In genomic region chr8:93012226-93012625, GRCm38 (mm10) we compare ENCODE assay signal across 13 mouse cellular contexts. TPM values are rescaled to one million over a fixed set of nuclear protein-coding genes. Genes with fewer than 3 reads are reported as not detected.
DNase-seq lines count a peak whose midpoint lies in the region; ATAC-seq and TF ChIP-seq lines count a peak whose summit lies in the region.
"Had no signal": no experiment of that assay in that cellular context is flagged by ENCODE, and none has a peak within 500 bp of the region (broad histone marks: within the 10 kb centered on the region; RNA-seq: fewer than 3 reads in every experiment).

No protein-coding gene starts in this region.

- TF ChIP-seq CTCF in kidney, adult 2 months (conservative IDR thresholded peaks at IDR 0.05; ENCODE audit: insufficient read depth, insufficient read length, low read depth, low read length), result peak; percentile 26; the same call in 1 of the 2 replicates
- peak; percentile 35; the same call in 1 of the 2 replicates for TF ChIP-seq CTCF in small intestine, adult 2 months (IDR thresholded peaks at IDR 0.05; ENCODE audit: extremely low read depth, insufficient read length, insufficient replicate concordance, low read depth, low read length)

- no peak for TF ChIP-seq POLR2A in kidney, adult 2 months (IDR thresholded peaks at IDR 0.05; ENCODE audit: low read depth, low read length)
- no peak for TF ChIP-seq POLR2A in small intestine, adult 2 months (IDR thresholded peaks at IDR 0.05; ENCODE audit: low read depth, low read length)

- no peaks in the 10 kb centered on the region for H3K4me1 ChIP-seq in kidney, adult 2 months (ENCODE audit: control insufficient read depth, insufficient read depth, low read length)
- no peaks in the 10 kb centered on the region for H3K4me1 ChIP-seq in kidney, embryonic 15.5 days
- H3K4me1 ChIP-seq in midbrain, embryonic 11.5 days (ENCODE audit: control insufficient read depth, insufficient read depth, low read length), result no peaks in the 10 kb centered on the region
- no peaks in the 10 kb centered on the region for H3K4me1 ChIP-seq in midbrain, embryonic 13.5 days (replicated peaks)
- no peaks in the 10 kb centered on the region; the same call in 1 of the 2 replicates for H3K4me1 ChIP-seq in small intestine, adult 2 months (ENCODE audit: control insufficient read depth, insufficient read depth, insufficient read length, low read length)
- H3K4me1 ChIP-seq: forebrain, embryonic 12.5 days; heart, embryonic 15.5 days; liver, embryonic 15.5 days had no signal

- H3K4me3 ChIP-seq in kidney, adult 2 months (ENCODE audit: insufficient read depth, low read depth, low read length), result no peak overlapping the region
- H3K4me3 ChIP-seq in kidney, embryonic 15.5 days (replicated peaks), result no peak overlapping the region
- H3K4me3 ChIP-seq in midbrain, embryonic 11.5 days (ENCODE audit: low read depth, low read length), result no peak overlapping the region
- H3K4me3 ChIP-seq in midbrain, embryonic 13.5 days (replicated peaks), result no peak overlapping the region
- H3K4me3 ChIP-seq in small intestine, adult 2 months (ENCODE audit: low read depth, low read length), result no peak overlapping the region
- H3K4me3 ChIP-seq: forebrain, embryonic 12.5 days; heart, embryonic 15.5 days; liver, embryonic 15.5 days had no signal

- no peaks in the 10 kb centered on the region for H3K36me3 ChIP-seq in kidney, adult 2 months (ENCODE audit: control insufficient read depth, insufficient read depth, low read length)
- no peaks in the 10 kb centered on the region for H3K36me3 ChIP-seq in kidney, embryonic 15.5 days
- H3K36me3 ChIP-seq in midbrain, embryonic 11.5 days (ENCODE audit: control insufficient read depth, insufficient read depth, low read length), result no peaks in the 10 kb centered on the region
- no peaks in the 10 kb centered on the region for H3K36me3 ChIP-seq in midbrain, embryonic 13.5 days
- H3K36me3 ChIP-seq in small intestine, adult 2 months (ENCODE audit: control insufficient read depth, insufficient read depth, low read length), result no peaks in the 10 kb centered on the region
- H3K36me3 ChIP-seq: forebrain, embryonic 12.5 days; heart, embryonic 15.5 days; liver, embryonic 15.5 days had no signal

- no peak overlapping the region for H3K4me2 ChIP-seq in kidney, embryonic 15.5 days
- H3K4me2 ChIP-seq in midbrain, embryonic 11.5 days, result no peak overlapping the region
- H3K4me2 ChIP-seq in midbrain, embryonic 13.5 days (replicated peaks), result no peak overlapping the region
- H3K4me2 ChIP-seq: forebrain, embryonic 12.5 days; heart, embryonic 15.5 days; liver, embryonic 15.5 days had no signal

- H3K9ac ChIP-seq in kidney, embryonic 15.5 days, result no peak overlapping the region
- H3K9ac ChIP-seq in midbrain, embryonic 11.5 days (ENCODE audit: low read length), result no peak overlapping the region
- no peak overlapping the region for H3K9ac ChIP-seq in midbrain, embryonic 13.5 days (replicated peaks)
- H3K9ac ChIP-seq: forebrain, embryonic 12.5 days; heart, embryonic 15.5 days; liver, embryonic 15.5 days had no signal

- ATAC-seq in kidney, embryonic 15.5 days (replicated peaks; ENCODE audit: low FRiP score), result no peak
- no peak for ATAC-seq in midbrain, embryonic 11.5 days (ENCODE audit: low FRiP score)
- no peak for ATAC-seq in midbrain, embryonic 13.5 days

- no peaks in the 10 kb centered on the region for H3K9me3 ChIP-seq in kidney, embryonic 15.5 days (replicated peaks)
- H3K9me3 ChIP-seq in midbrain, embryonic 11.5 days (ENCODE audit: control insufficient read depth, low read length), result no peaks in the 10 kb centered on the region
- no peaks in the 10 kb centered on the region for H3K9me3 ChIP-seq in midbrain, embryonic 13.5 days
- H3K9me3 ChIP-seq: forebrain, embryonic 12.5 days; heart, embryonic 15.5 days; liver, embryonic 15.5 days had no signal

- no peaks in the 10 kb centered on the region; the same call in 1 of the 2 replicates for H3K27me3 ChIP-seq in kidney, adult 2 months (replicated peaks; ENCODE audit: control insufficient read depth, insufficient read depth, low read length)
- no peaks in the 10 kb centered on the region for H3K27me3 ChIP-seq in kidney, embryonic 15.5 days
- H3K27me3 ChIP-seq in midbrain, embryonic 11.5 days (ENCODE audit: control insufficient read depth, insufficient read depth, low read length), result no peaks in the 10 kb centered on the region
- H3K27me3 ChIP-seq in midbrain, embryonic 13.5 days, result no peaks in the 10 kb centered on the region
- no peaks in the 10 kb centered on the region for H3K27me3 ChIP-seq in small intestine, adult 2 months (ENCODE audit: control insufficient read depth, insufficient read depth, low read length)
- H3K27me3 ChIP-seq: forebrain, embryonic 12.5 days; heart, embryonic 15.5 days; liver, embryonic 15.5 days had no signal

- 74% methylated on average over 6 of the region's 6 CpGs for WGBS in kidney, adult 2 months
- WGBS in kidney, embryonic 15.5 days, result 79% methylated on average over 6 of the region's 6 CpGs
- WGBS in midbrain, embryonic 11.5 days, result 79% methylated on average over 6 of the region's 6 CpGs
- WGBS in midbrain, embryonic 13.5 days, result 76% methylated on average over 6 of the region's 6 CpGs
- WGBS in small intestine, adult 2 months, result 72% methylated on average over 6 of the region's 6 CpGs

- peak; percentile 24 to 35 for DNase-seq in cerebellum, postnatal 10 days
- no peak for DNase-seq in cerebellum, postnatal 36 days
- DNase-seq in kidney, adult 2 months, result no peak
- DNase-seq in midbrain, embryonic 11.5 days (ENCODE audit: low spot score, missing footprints), result peak; percentile 84
- no peak for DNase-seq in spleen, adult 18-20 months

- no peak overlapping the region for H3K27ac ChIP-seq in kidney, adult 2 months (ENCODE audit: insufficient read depth, low read depth, low read length)
- H3K27ac ChIP-seq in kidney, embryonic 15.5 days, result no peak overlapping the region
- no peak overlapping the region for H3K27ac ChIP-seq in midbrain, embryonic 11.5 days (ENCODE audit: low read depth, low read length)
- H3K27ac ChIP-seq in midbrain, embryonic 13.5 days, result no peak overlapping the region
- no peak overlapping the region for H3K27ac ChIP-seq in small intestine, adult 2 months (ENCODE audit: insufficient read depth, low read depth, low read length)
- H3K27ac ChIP-seq: forebrain, embryonic 12.5 days; heart, embryonic 15.5 days; liver, embryonic 15.5 days had no signal

RNA-seq across cellular contexts. Expression of gene Ces1a, which starts 35.8 kb away (rescaled TPM):
- polyA plus RNA-seq in kidney, adult 2 months (2012; rRNA removed), result not detected in 2 replicates
- polyA plus RNA-seq in kidney, embryonic 15.5 days (2015; fragmentation: Nextera tagmentation; extraction: Ambion mirVana), result not detected in 2 replicates
- not detected in 2 replicates for polyA plus RNA-seq in midbrain, embryonic 11.5 days (2014; fragmentation: Nextera tagmentation; extraction: Ambion mirVana)
- not detected in 2 replicates for polyA plus RNA-seq in midbrain, embryonic 13.5 days (2015; fragmentation: Nextera tagmentation; extraction: Ambion mirVana)
- polyA plus RNA-seq in small intestine, adult 2 months (2012; rRNA removed), result 0.05 TPM in 1 of 2 replicates, not detected in the other
- polyA plus RNA-seq: embryonic facial prominence, embryonic 11.5 days; forebrain, embryonic 12.5 days; heart, embryonic 15.5 days; liver, embryonic 15.5 days; spleen, adult 2 months had no signal

RNA-seq across cellular contexts. Expression of gene Slc6a2, which starts 52.3 kb away (rescaled TPM):
- 0.99 and 3.4 TPM in 2 replicates for polyA plus RNA-seq in kidney, adult 2 months (2012; rRNA removed)
- 0.84 and 2.6 TPM in 2 replicates for polyA plus RNA-seq in kidney, embryonic 15.5 days (2015; fragmentation: Nextera tagmentation; extraction: Ambion mirVana)
- polyA plus RNA-seq in midbrain, embryonic 11.5 days (2014; fragmentation: Nextera tagmentation; extraction: Ambion mirVana), result 0.03 TPM in 1 of 2 replicates, not detected in the other
- 0.34 and 0.73 TPM in 2 replicates for polyA plus RNA-seq in midbrain, embryonic 13.5 days (2015; fragmentation: Nextera tagmentation; extraction: Ambion mirVana)
- not detected in 2 replicates for polyA plus RNA-seq in small intestine, adult 2 months (2012; rRNA removed)
- polyA plus RNA-seq: forebrain, embryonic 12.5 days had no signal

Comparison
In these comparisons a context has a peak if more than half of its experiments do, and no peak if none do; other contexts are left out.
1. DNase-seq: peak in cerebellum, postnatal 10 days (2 of 2) and midbrain, embryonic 11.5 days (single experiment); none in cerebellum, postnatal 36 days (0 of 2), kidney, adult 2 months (single experiment) and spleen, adult 18-20 months (0 of 2).